Mouse (Mus musculus) kidney, postnatal 0 days (tissue): ENCODE measurements at regions not wholly inside any gene's neighbourhood (a gene's known extent, or its start where the extent isn't known, plus 50 kb on each side); places are given as distances from the start of the nearest gene placed in this dataset.
A peak's percentile ranks its signal among the peaks of the same experiment; 100 is the strongest.

Experiments used
- ATAC-seq: fragments of 200-750 bp; cut with Nextera tagmentation; replicated peaks from 2 replicates; pipeline ENCODE4 v1.8.0; 2017; ENCODE audit warnings: low read depth, moderate number of reproducible peaks, moderate TSS enrichment, moderate library complexity; ENCODE audit not compliant: low FRiP score
- DNase-seq: peaks from one replicate; pipeline ENCODE4 v3.0.0-alpha.2; 2016; ENCODE audit warnings: low spot score
- H3K27ac ChIP-seq: fragments of 300-500 bp; sonication (generic); 2 replicates; pipeline ENCODE4 v1.5.1; 2014; ENCODE audit warnings: mild to moderate bottlenecking
- H3K27me3 ChIP-seq: fragments of 300-500 bp; sonication (generic); 2 replicates; pipeline ENCODE4 v1.6.1; 2014; ENCODE audit warnings: low read length, mixed read lengths; ENCODE audit not compliant: insufficient read depth
- H3K36me3 ChIP-seq: fragments of 300-500 bp; sonication (generic); 2 replicates; pipeline ENCODE4 v1.6.1; 2014; ENCODE audit warnings: low read length, mixed read lengths; ENCODE audit not compliant: insufficient read depth
- H3K4me1 ChIP-seq: fragments of 300-500 bp; sonication (generic); replicated peaks from 2 replicates; pipeline ENCODE4 v1.6.1; 2014; ENCODE audit warnings: antibody characterized with exemption, low read length, mixed read lengths; ENCODE audit not compliant: insufficient read depth
- H3K4me2 ChIP-seq: fragments of 300-500 bp; sonication (generic); 2 replicates; pipeline ENCODE4 v1.6.1; 2014; ENCODE audit warnings: mild to moderate bottlenecking, low read length, moderate library complexity, mixed read lengths
- H3K4me3 ChIP-seq: fragments of 300-500 bp; sonication (generic); replicated peaks from 2 replicates; pipeline ENCODE4 v1.5.1; 2014; ENCODE audit warnings: low read depth, low read length
- H3K9ac ChIP-seq: fragments of 300-500 bp; sonication (generic); 2 replicates; pipeline ENCODE4 v1.6.1; 2014; ENCODE audit warnings: low read depth, low read length
- H3K9me3 ChIP-seq: fragments of 300-500 bp; sonication (generic); replicated peaks from 2 replicates; pipeline ENCODE4 v1.6.1; 2016; ENCODE audit warnings: low read length, inconsistent platforms, mixed read lengths
- CTCF ChIP-seq: IDR thresholded peaks from 2 replicates; pipeline ENCODE4 v1.5.1; 2016; ENCODE audit warnings: antibody characterized with exemption, low read depth, mild to moderate bottlenecking, moderate library complexity
- WGBS: fragments of 180-500 bp; shearing (Covaris S2); extraction: QIAGEN DNeasy Blood & Tissue Kit; methylation state at CpG from one replicate; pipeline ENCODE4 v1.1.7; 2014; 5-methylcytosine and 5-hydroxymethylcytosine counted together

- Histone ChIP-seq H3K9me3 (no peaks in the 10 kb centered on the region), H3K4me1 (no peaks in the 10 kb centered on the region), H3K4me3 (no peak overlapping the region), H3K36me3 (no peaks in the 10 kb centered on the region), H3K27ac (no peak overlapping the region), H3K4me2 (no peak overlapping the region), H3K27me3 (no peaks in the 10 kb centered on the region), H3K9ac (no peak overlapping the region)
- TF ChIP-seq CTCF, result peak; percentile 41; the same call in 1 of the 2 replicates
- DNase-seq, result no peak
- WGBS, result 24% methylated on average over 2 of the region's 2 CpGs
- ATAC-seq, result no peak
Measured at GRCm38 (mm10) chr12:42987018-42987606, 1223.0 kb downstream of the Dnajb9 start.

DNA sequence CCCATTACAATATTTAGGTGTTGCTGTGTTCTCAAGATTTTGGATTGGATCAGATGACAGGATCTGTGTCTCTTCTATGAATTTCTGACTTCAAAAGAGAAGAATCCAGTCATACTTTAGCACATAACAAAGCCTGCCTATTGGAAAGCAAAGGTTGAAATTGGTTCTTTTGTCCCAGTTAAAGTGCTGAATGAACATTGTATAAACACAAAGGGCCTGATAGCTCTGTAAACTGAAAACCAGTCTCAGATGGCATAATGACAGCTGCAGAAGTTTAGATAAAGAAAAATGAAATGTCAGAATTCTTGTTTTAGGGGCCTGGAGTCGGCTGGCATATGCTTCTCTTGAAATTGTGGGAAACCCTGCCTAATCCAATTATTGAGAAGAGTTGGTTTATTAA lies 1223.6 kb downstream of the Dnajb9 start:
- Histone ChIP-seq H3K4me3 (no peak overlapping the region), H3K36me3 (no peaks in the 10 kb centered on the region), H3K27ac (no peak overlapping the region), H3K27me3 (no peaks in the 10 kb centered on the region), H3K4me1 (no peaks in the 10 kb centered on the region), H3K9me3 (no peaks in the 10 kb centered on the region), H3K4me2 (no peak overlapping the region), H3K9ac (no peak overlapping the region)
- ATAC-seq (no peak), DNase-seq (no peak)
- 82% methylated on average over 1 of the region's 1 CpGs for WGBS
- TF ChIP-seq CTCF, result no peak

GRCm38 (mm10) chr12:42986096-42986495 lies 1224.0 kb downstream of the Dnajb9 start:
- no peaks in the 10 kb centered on the region for H3K36me3 ChIP-seq

DNA sequence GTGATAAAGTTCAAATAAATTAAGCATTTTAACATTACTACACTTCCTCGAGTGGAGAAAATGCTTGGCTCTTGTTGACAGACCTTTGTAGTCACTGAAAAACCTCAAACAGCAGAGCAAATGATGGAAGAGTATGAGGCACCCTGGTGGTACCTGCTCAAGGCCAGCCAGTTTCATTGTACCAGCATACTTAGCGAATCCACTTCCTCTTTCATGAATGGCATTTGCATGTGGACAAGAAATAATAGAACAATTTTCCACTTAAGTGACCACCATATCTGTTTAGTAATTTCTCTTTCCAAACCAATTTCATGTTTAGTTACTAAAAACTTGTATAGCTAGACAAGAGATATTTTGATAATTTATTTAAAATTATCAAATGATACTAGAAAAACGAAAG lies 1231.3 kb downstream of the Dnajb9 start:
- H3K4me1 ChIP-seq, result no peaks in the 10 kb centered on the region
- no peaks in the 10 kb centered on the region for H3K27me3 ChIP-seq
- no peak overlapping the region for H3K4me3 ChIP-seq
- no peak overlapping the region for H3K4me2 ChIP-seq
- TF ChIP-seq CTCF, result no peak
- no peak overlapping the region for H3K27ac ChIP-seq
- H3K9ac ChIP-seq, result no peak overlapping the region
- 77% methylated on average over 3 of the region's 3 CpGs for WGBS
- ATAC-seq (no peak), DNase-seq (no peak)
- no peaks in the 10 kb centered on the region for H3K36me3 ChIP-seq
- H3K9me3 ChIP-seq, result no peaks in the 10 kb centered on the region

More at GRCm38 (mm10) chr12:42986096-42986495, 1224.0 kb downstream of the Dnajb9 start:
- no peak overlapping the region for H3K9ac ChIP-seq
- H3K4me3 ChIP-seq, result no peak overlapping the region
- WGBS, result 79% methylated on average over 1 of the region's 1 CpGs
- H3K4me1 ChIP-seq, result no peaks in the 10 kb centered on the region
- no peak overlapping the region for H3K4me2 ChIP-seq
- H3K27ac ChIP-seq, result no peak overlapping the region
- ATAC-seq, result no peak
- H3K27me3 ChIP-seq, result no peaks in the 10 kb centered on the region
- no peaks in the 10 kb centered on the region for H3K9me3 ChIP-seq
- no peak for DNase-seq
- TF ChIP-seq CTCF, result no peak

- WGBS, result 61% methylated on average over 4 of the region's 4 CpGs
- H3K4me2 ChIP-seq, result no peak overlapping the region
- ATAC-seq, result peak; percentile 80
- no peak overlapping the region for H3K4me3 ChIP-seq
- peak; percentile 21; the same call in 1 of the 2 replicates for TF ChIP-seq CTCF
- H3K27me3 ChIP-seq, result no peaks in the 10 kb centered on the region
- peak; percentile 40 for DNase-seq
- no peak overlapping the region for H3K9ac ChIP-seq
- H3K9me3 ChIP-seq, result no peaks in the 10 kb centered on the region
- H3K27ac ChIP-seq, result no peak overlapping the region
- no peaks in the 10 kb centered on the region for H3K36me3 ChIP-seq
- H3K4me1 ChIP-seq, result no peaks in the 10 kb centered on the region
Measured at GRCm38 (mm10) chr12:42972766-42973165, 1237.4 kb downstream of the Dnajb9 start.

- TF ChIP-seq CTCF, result no peak
- Histone ChIP-seq H3K9ac (no peak overlapping the region), H3K4me3 (no peak overlapping the region), H3K27me3 (no peaks in the 10 kb centered on the region), H3K9me3 (no peaks in the 10 kb centered on the region), H3K27ac (no peak overlapping the region), H3K4me1 (no peaks in the 10 kb centered on the region), H3K36me3 (no peaks in the 10 kb centered on the region), H3K4me2 (no peak overlapping the region)
- DNase-seq, result no peak
- WGBS, result 60% methylated on average over 2 of the region's 2 CpGs
- ATAC-seq, result no peak
Measured at GRCm38 (mm10) chr12:42961535-42961934, 1248.6 kb downstream of the Dnajb9 start.

DNA sequence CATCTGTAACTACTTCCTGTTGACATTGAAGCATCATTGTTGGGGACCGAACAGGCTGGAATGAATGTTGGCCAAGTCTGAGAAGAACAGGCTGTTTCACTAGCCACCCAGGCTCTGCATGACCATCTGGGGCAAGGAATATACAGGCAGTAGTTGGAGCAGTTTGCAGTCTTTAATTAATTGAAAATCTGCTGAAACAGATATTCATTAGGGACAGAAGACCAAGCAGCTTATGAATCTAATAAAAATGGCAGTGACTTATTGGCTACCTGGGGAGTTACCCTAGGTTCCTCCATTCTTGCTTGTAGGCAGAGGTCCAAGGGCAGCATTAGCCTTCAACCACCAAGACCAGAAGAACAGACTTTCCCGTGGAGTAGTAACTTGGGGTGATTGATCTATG lies 1262.2 kb downstream of the Dnajb9 start:
- ATAC-seq, result no peak
- TF ChIP-seq CTCF, result no peak

More for the DNA sequence above, 1262.2 kb downstream of the Dnajb9 start:
- H3K36me3 ChIP-seq, result no peaks in the 10 kb centered on the region
- H3K4me2 ChIP-seq, result no peak overlapping the region
- H3K9me3 ChIP-seq, result no peaks in the 10 kb centered on the region
- no peaks in the 10 kb centered on the region for H3K27me3 ChIP-seq
- no peak overlapping the region for H3K27ac ChIP-seq
- H3K9ac ChIP-seq, result no peak overlapping the region
- H3K4me1 ChIP-seq, result no peaks in the 10 kb centered on the region
- no peak overlapping the region for H3K4me3 ChIP-seq
- DNase-seq, result no peak
- 69% methylated on average over 2 of the region's 2 CpGs for WGBS
